In genomic region chrX:74281732-74282394, GRCm38 (mm10) we compare ENCODE assay signal across 8 mouse cellular contexts. TPM values are rescaled to one million over a fixed set of nuclear protein-coding genes. Genes with fewer than 3 reads are reported as not detected.
DNase-seq lines count a peak whose midpoint lies in the region; ATAC-seq lines count a peak whose summit lies in the region.

Gene Taz (plus strand): TSS chrX:74281912.
Gene Dnase1l1 (minus strand): TSS chrX:74282337.

- no peaks in the 10 kb centered on the region for H3K36me3 ChIP-seq in hindbrain, embryonic 15.5 days
- peaks cover 32% of the 10 kb centered on the region for H3K36me3 ChIP-seq in megakaryocyte, embryonic 14.5 days (replicated peaks; ENCODE audit: low read length)

- intact Hi-C loops in left cerebral cortex, postnatal 10 days (cut with DNase I): no loop called here

- H3K27me3 ChIP-seq in hindbrain, embryonic 15.5 days: no peaks in the 10 kb centered on the region
- H3K27me3 ChIP-seq in megakaryocyte, embryonic 14.5 days (replicated peaks): peaks cover 20% of the 10 kb centered on the region

- no peaks in the 10 kb centered on the region for H3K9me3 ChIP-seq in hindbrain, embryonic 15.5 days
- no peaks in the 10 kb centered on the region for H3K9me3 ChIP-seq in megakaryocyte, embryonic 14.5 days

- H3K4me3 ChIP-seq in hindbrain, embryonic 15.5 days: peak within 1 kb of the TSS; percentile 62
- H3K4me3 ChIP-seq in megakaryocyte, embryonic 14.5 days (replicated peaks): peak within 1 kb of the TSS; percentile 95

- peak within 1 kb of the TSS; percentile 70 for H3K4me2 ChIP-seq in hindbrain, embryonic 15.5 days

- 18% methylated on average over 16 of the region's 16 CpGs for WGBS in hindbrain, embryonic 15.5 days

- DNase-seq in adipocyte (ENCODE audit: low spot score): peak; percentile 86
- DNase-seq in gastrocnemius, adult 8-10 months (ENCODE audit: low spot score in 2 of 2): peak in 1 of 2 experiments; percentile 82
- peak; percentile 38 to 87 for DNase-seq in left cerebral cortex, postnatal 10 days (ENCODE audit: extremely low spot score in 1 of 2, low spot score in 2 of 2)
- DNase-seq in right cerebral cortex, postnatal 25 days: peak; percentile 44
- peak; percentile 52 for DNase-seq in urinary bladder, postnatal 25 days (ENCODE audit: low spot score)

- ATAC-seq in common myeloid progenitor, adult 5-6 weeks (replicated peaks; ENCODE audit: low read depth, poor library complexity, severe bottlenecking): peak; percentile 88
- peak; percentile 67 for ATAC-seq in hindbrain, embryonic 15.5 days (ENCODE audit: low FRiP score, low read depth)

- H3K4me1 ChIP-seq in hindbrain, embryonic 15.5 days (replicated peaks): peaks cover 15% of the 10 kb centered on the region
- peaks cover 23% of the 10 kb centered on the region for H3K4me1 ChIP-seq in megakaryocyte, embryonic 14.5 days

- peak within 1 kb of the TSS; percentile 83 for H3K27ac ChIP-seq in hindbrain, embryonic 15.5 days (replicated peaks)

- peak within 1 kb of the TSS; percentile 66 for H3K9ac ChIP-seq in hindbrain, embryonic 15.5 days

RNA-seq across cellular contexts. Expression of gene Taz, which starts in this region (rescaled TPM):
- total RNA-seq in common myeloid progenitor, adult 5-6 weeks (2017): 26.1 and 34.3 TPM in 2 replicates
- total RNA-seq in gastrocnemius, adult 8-10 months (2022): 10 to 100 TPM; 39.0 to 53.5 (median 48.1) TPM
- polyA plus RNA-seq in hindbrain, embryonic 15.5 days (2015; fragmentation: Nextera tagmentation; extraction: Ambion mirVana): 73.2 and 80.1 TPM in 2 replicates
- 10 to 100 TPM; 56.1 to 56.3 TPM for total RNA-seq in left cerebral cortex, postnatal 10 days (2021)
- polyA plus RNA-seq in megakaryocyte, embryonic 14.5 days (2012; ENCODE audit: insufficient read depth, low replicate concordance): 29.6 and 48.2 TPM in 2 replicates

RNA-seq across cellular contexts. Expression of gene Dnase1l1, which starts in this region (rescaled TPM):
- 9.8 and 26.6 TPM in 2 replicates for total RNA-seq in common myeloid progenitor, adult 5-6 weeks (2017)
- 100 to 1,000 TPM; 126 to 143 (median 137) TPM for total RNA-seq in gastrocnemius, adult 8-10 months (2022)
- 4.4 and 4.7 TPM in 2 replicates for polyA plus RNA-seq in hindbrain, embryonic 15.5 days (2015; fragmentation: Nextera tagmentation; extraction: Ambion mirVana)
- 1 to 10 TPM; 2.7 to 3.2 TPM for total RNA-seq in left cerebral cortex, postnatal 10 days (2021)
- polyA plus RNA-seq in megakaryocyte, embryonic 14.5 days (2012; ENCODE audit: insufficient read depth, low replicate concordance): 2.8 TPM in 1 of 2 replicates, not detected in the other
